Mouse (Mus musculus) MN1 (cell line): ENCODE measurements around the gene Pth1r.

ENCODE experiments used
- DNase-seq: peaks from one replicate; pipeline ENCODE4 v3.0.0-alpha.2; 2016; ENCODE audit warnings: low spot score

Pth1r gene

GRCm38 (mm10) chr9:110746961-110747360 is at the start of gene Pth1r:
TSS of gene Pth1r (minus strand) at chr9:110747145.
- DNase-seq = no peak

DNA sequence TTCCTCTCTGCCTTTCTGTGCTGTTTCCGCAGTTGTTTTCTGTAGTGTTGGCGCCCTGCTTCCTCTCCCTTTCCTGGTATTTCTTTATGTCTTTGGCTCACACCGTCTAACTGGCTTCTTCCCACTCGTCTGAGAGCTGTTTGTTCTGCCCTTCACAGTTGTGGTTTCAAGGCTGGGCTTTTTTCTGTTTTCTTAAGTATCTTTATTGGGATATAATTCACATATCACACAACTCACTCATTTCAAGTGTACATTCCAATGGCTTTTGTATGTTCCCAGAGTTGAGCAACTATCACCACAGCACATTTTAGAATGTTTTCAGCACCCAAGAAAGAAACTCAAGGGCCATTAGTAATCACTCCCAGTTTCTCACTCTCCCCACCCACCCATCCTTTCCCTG is 43.5 kb upstream of the Pth1r start:
- DNase-seq = no peak

- DNase-seq = no peak
These were observed 41.2 kb upstream of the Pth1r start for GRCm38 (mm10) chr9:110788169-110788568.

DNA sequence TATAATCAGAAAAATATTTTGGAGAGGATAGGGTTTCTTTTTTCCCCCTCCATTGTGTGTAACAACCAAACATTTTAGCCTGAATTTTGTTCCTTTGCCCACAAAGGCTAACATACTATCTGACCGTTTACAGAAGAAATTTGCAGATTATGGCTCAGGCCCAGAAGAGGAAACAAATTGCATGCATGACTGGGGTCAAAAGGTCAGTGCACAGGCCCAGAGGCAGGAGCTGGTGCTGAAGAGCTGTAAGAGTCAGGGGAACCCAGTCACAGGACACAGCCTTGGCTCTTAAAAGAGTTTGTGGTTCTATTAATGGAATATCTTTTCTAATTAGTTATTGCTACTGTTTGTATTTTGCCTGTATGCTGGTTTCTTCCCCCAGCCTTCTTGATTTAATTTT is 36.7 kb upstream of the Pth1r start:
- DNase-seq = no peak

DNA sequence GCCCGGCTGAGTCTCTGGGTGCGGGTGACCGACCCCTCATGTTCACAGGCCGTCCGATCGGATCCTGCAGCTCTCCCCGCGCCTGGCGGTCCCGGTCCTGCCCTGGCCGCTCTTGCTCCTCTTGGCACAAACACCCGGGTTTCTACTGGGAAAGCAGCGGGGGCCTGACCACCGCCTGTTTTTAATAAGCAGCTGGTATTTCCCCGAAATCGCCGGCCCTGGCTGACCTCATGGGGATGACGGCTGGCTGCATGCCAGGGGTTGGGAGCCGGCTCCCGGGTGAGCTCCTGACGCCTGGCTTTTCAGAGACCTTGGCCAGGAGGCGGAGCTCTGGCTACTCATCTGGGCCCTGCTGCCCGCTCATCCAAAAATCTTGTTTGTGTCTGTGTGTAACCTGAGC is 34.8 kb upstream of the Pth1r start:
- DNase-seq = peak; percentile 96

DNA sequence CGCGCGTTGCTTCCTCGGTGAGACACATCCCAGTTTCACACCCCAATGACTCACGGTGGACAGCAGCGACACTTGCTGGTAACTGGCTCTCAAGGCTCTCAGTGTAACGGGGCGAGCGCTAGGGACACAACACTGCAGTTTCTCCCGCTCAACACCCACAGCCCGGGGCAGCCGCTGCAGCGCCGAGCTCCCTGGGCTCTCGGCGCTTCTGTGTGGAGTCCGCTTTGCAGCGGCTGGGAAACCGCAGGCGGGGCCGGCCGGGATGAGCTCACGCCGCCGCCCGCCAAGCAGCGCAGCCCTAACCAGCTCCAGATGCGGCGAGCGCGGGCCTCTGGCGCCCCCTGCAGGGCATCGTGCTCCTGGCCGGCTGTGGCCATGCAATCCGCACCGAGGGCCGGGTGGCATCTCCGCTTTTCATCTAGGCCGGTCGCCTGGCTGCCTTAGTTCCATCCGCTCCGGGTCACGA is 34.3 kb upstream of the Pth1r start:
- peak; percentile 93 for DNase-seq

DNA sequence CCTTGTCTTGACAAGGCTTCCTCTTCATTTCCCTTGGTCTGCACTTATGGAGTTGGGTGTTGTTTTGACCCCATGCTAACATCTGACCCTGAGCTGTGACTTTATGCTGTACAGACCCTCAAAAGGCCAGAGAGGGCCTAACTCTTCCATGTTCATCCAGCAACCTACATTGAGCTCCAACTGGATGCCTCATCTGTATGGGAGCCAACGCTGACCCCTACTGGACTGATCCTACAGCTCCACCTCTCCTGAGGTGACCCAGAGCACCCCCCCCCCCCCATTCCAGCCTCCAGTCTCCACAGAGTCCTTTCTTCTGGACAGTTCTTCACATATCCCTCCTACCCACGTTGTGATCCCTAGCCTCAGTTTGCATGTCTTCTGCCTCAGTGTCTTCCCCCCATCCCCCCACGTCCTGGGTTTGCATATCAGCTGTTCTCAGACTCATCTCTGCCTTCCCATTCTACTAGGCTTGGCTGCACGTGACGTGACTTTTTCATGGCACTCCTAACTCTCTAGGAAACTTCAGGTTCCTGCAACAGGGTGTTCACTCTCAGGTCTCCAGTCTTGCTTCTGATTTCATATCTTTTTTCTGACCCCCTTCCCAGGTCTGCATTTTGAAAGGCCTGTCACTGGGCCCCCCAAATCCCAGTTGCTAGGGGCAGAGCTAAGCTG is 32.4 kb upstream of the Pth1r start:
- DNase-seq = peak; percentile 38

DNA sequence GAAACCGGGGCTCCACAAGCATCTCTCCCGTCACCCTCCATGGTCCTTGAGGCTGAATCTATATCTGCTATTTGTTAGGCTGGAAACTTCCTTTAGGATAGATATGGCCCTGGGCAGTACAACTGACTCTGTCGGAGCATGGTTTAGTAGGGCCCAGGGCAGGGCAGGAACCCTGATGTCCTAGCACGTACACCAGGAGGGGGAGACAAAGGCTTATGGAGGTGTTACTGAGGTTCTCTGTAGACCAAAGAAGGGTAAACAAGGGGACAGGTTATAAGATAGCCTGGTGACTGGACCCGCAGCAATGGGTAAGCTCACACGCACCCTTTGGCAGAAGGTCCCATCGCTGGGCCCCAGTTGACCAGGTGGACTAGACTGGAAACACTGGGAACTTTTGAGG is 31.6 kb upstream of the Pth1r start:
- DNase-seq = no peak

DNA sequence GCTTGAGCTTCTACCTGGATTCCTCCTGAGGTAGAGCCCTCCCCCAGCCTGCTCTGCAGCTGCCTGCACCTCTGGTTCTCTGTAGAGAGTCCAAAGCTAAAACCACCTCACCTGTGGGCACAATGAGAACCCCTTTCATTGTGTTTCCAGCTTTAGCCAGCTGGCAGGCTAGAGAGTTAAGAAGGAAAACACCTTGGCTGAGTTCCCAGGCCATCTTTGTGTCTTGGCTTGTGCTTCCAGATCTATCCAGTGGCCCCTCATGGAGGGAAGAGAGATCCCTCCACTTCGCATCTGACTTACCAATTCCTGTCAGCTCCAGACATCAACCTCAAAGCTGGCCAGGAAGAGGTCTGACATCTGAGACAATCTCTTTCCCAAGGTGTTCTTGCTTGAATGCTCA is 31.2 kb upstream of the Pth1r start:
- DNase-seq = no peak

DNA sequence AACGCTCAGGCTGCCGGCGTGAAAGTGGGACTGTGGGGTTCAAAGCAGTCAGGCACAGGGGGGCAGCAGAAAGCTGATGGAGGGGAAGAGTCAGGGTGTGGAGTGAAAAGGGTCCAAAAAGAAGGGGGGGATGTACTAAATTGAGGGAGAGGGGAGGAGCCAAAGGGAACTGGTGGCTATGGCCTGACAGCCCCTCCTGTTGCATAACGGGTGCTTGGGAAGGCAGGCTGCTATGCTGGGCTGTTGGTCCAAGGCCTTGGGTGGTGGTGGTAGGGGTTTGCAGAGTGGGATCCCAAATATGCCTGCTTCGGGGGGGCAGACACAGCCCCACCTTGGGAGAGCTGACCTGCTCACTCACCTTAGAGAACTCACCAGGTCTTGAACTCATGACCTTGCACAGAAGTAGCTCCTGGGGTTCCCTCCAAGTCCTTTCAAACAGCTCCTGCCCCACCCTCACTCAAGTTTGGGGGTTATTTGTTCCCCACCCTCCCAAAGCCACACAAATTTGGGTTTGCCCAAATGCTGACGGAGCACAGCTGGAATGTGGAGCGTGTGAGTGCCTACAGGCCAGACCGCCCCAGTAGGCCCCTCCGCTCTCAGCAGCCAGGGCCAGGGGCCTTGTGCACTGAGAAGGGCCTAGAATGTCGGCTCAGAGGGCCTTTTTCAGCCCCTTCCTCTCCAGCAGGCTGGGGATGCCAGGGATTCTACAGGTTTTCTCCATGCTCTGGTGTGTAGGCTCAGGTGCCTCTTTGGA is 28.5 kb upstream of the Pth1r start:
- DNase-seq = no peak

DNA sequence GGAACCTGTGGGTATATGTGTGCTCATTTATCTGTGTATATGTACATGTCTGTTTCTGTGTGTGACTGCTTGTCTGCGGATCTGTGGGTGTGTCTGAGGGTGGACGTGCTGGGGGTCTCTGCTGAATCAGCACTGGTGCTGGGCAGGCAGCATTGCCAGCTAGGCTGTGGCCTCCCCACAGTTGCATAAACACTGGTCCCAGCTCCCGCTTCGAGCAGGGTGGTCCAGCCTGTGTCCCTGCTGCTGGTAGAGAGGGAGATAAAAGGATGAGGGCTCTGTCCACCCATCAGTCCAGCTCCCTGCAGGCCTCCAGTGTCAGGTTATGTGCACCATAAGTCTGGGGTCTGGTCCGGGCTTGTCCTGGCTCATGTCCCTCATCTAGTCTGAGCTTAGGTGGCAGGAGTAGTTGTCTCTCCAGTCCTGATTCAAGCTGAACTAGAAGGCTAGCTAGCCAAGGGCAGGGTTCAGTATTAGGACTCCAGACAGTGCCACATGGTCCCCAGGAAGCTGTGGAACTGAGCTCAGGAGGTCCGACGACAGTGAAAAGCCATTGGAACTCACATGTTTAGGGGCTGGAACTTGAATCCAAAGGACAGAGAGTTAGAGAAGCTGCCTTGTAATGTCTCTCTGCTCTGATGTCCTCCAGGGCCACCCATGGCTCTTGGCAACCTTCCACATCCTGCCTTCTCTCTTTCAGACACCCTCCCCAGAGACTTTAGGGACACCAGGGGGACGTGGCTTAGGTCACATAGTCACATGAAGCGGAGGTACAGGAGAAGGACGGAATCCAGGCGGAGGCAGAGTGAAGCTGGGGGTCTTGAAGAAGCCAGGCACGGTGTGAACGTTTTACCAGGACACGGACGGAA is 27.7 kb upstream of the Pth1r start:
- DNase-seq = no peak

GRCm38 (mm10) chr9:110772336-110772735 is 25.4 kb upstream of the Pth1r start:
- DNase-seq = no peak

DNA sequence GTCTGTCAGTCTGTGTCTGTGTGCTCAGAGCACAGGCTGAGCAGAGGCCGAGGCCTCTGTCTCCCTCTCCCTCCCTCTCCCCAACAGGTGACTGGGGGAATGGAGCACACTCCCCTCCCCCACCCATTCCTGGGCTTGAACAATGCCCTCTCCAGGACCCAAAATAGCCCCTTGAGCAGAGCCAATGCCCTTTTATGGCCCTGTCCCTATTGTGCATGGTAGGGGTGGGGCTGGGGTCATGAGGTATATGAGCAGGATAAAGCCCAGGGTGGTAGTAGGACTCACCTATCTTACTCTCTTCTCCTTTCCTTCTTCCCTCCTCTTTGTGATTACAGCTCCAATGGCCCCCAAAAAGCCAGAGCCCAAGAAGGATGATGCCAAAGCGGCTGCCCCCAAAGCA is 16.5 kb upstream of the Pth1r start:
- DNase-seq = no peak

DNA sequence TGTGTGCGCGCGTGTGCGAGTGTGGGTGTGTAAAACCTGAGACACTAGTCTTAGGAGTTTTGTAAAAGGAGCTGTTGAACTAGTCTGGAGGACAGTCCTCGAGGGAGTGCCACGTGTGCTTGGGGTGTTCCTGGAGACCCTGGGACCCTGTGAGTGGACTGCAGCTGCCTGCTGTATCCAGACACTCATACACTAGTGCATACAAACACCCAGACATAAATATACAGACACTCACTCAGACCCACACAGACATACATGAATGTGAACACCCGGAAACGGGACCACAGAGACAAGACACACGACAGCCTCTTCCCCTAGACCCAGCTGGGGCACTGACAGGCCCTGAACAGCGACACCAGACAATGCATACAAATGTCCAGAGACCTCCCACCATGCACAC is 15.8 kb upstream of the Pth1r start:
- no peak for DNase-seq

- no peak for DNase-seq
These were observed 13.9 kb upstream of the Pth1r start for GRCm38 (mm10) chr9:110760886-110761285.

DNA sequence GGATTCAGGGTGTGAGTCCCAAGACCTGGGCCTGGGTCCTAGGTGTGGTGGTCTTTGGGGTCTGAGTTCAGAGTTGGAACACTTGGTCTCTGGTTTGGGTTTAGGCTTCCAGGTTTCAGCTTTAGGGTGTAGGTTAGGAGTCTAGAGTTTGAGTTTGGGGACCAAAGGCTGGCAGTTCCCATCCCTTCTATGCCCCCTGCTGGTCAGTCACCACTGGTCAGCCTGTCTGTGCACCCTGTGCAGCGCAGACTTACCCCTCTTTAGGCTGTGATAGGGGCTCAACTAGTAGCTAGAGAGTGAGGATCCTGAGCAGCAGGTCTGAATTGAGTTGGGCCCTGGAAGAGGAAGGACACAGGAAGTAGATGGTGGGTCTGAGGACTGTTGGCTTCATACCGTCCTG is 12.3 kb upstream of the Pth1r start:
- peak; percentile 48 for DNase-seq

- DNase-seq = peak; percentile 14
These were observed 11.7 kb upstream of the Pth1r start for GRCm38 (mm10) chr9:110758605-110759004.

DNA sequence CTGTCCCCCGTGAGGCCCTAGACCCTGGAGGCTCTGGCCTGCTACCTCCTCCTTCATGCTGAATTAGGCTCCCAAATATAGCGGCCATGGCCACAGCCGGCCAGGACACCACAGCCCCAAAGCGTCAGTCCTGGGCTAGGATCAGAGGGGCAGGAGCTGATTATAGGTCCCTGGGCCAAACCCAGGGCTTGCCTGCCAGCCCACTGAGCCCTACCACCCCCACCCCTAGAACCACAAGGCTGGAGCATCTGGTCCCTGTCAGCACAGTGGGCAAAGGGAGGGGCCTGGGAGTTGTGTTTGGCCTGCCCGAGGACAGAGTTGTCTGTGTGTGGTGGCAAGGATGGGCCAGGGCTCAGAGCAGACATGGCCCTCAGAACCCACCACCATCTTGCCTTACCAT is 10.9 kb upstream of the Pth1r start:
- no peak for DNase-seq

- DNase-seq = no peak
These were observed 6.8 kb upstream of the Pth1r start for GRCm38 (mm10) chr9:110753773-110754172.

- no peak for DNase-seq
These were observed 6.0 kb upstream of the Pth1r start for GRCm38 (mm10) chr9:110752917-110753435.

DNA sequence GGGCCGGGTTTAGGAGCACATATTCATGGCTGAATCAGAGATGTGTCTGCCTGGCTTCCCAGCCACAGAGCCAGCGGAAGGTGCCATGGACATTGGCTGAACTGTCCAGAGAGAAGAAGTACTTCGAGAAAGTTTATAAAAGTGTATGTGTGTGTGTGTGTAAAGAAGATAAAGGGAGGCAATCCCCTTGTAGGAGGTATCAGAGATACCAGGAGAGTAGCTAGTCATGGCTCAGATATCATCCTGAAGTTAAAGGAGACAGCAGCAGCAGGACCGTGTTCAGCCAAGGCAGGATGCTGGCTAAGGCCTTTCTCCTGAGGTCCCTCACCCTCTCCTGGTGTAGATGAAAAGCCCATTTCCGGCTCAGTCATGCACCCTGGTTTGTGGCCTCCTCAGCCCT is 4.5 kb upstream of the Pth1r start:
- DNase-seq = no peak

DNA sequence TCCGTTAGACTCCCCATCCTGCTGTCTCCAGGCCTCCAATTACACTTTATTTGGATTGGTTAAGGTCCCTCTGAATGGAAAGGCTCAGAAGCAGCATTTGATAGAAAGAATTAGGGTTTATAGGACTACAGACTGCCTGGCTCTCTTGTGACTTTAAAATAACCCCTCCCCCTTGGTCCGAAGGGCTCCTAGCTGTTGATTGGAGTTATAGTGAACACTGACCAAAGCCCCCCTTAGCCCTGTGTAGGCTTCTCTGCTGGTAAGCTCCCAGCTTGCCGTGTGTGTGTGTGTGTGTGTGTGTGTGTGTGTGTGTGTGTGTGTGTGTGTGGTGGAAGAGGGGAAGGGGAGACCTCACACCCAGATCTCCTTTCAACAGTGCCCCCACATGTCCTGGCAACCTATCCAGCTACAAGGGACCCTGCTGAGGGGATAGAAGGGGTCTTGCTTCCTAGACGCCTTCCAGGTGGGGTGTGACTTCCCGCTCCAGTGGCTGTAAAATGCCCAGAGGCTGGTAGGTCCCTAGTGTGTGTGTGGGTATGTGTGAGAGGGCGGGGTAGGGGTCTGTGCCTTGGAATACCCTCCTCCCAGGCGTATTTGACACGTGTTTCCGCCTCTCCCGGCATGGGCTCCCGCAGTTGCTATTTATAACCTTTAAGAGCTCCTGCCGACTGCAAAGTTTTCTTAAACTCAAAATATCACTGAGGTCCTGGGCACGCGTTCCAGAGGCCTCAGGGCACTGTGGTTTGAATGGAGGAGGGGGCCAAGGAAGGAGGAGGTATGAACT is 3.7 kb upstream of the Pth1r start:
- DNase-seq = no peak
